Mouse (Mus musculus): ENCODE data around the gene Neurl1a. TPM values are rescaled to one million over a fixed set of nuclear protein-coding genes. Genes with fewer than 3 reads are reported as not detected.
"Not testable (repeated sequence)": the region's sequence is repeated elsewhere in the genome, so short reads cannot be mapped to it uniquely, and the experiment has no call there.

The Neurl1a gene
- total RNA-seq (2022) = 1 to 10 TPM; 1.3 to 3.0 (median 2.0) TPM

GRCm38 (mm10) chr19:47178431-47179271 is at the start of gene Neurl1a:
Neurl1a (plus strand) TSS chr19:47178820.
- DNase-seq (ENCODE audit: low spot score) = peak; percentile 14

DNA sequence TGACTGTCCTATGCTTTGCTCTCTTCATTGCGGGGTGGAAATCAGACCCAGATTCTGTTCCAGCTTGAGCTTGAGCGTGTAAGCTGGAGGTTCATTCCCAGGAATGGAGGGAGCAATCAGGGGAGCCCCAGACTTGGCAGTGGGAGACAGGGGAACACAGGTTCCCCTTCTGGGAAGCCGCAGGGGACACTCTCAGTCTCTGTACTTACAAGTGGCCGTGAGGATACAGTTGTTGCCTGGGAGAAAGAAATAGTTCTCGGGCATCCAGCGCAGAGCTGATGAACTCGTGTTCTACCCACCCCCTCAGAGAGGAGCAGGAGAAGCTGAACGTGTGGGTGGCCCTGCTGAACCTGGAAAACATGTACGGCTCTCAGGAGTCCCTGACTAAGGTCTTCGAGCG is 49.8 kb upstream of the Neurl1a start:
- no peak for DNase-seq (ENCODE audit: low spot score)

- DNase-seq (ENCODE audit: low spot score) = no peak
Observed at GRCm38 (mm10) chr19:47130551-47131125, 48.0 kb upstream of the Neurl1a start.

DNA sequence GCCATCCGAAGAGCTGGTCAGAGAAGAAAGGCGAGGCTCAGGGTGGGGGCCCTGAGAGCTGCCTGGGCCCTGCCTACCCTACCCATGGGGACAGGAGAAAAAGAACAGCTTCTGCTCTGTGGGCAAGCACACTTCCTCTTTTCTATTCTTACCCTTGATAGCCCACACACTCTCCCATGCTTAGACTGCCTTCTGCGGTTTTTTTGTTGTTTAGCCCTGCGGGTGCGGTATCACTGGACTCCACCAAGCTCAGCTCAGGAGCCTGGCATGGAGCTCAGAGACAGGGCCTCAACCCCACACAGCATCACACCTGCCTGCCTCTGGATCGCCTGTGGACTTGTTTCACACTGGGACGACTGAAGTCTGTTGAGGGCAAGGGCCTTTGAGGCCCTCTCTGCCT is 45.5 kb upstream of the Neurl1a start:
- DNase-seq (ENCODE audit: low spot score) = peak; percentile 16

DNA sequence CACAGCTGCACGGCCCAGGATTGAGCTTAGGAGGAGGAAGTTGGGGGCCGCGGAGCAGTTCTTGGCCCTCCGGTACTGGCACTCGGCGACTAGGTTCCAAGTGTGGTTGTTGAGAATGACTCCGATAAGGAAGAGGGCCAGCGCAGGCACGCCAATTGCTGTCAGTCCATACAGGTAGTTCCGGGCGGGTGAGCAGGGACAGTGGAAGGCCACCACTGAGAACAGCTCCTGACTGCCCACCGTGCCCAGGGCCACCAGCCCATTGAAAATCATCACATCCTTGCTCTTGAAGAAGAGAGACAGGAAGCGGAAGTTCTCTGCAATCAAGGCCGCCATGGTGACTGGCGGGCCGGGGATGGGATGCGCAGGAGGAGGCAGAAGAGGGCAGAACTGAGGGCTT is 43.1 kb upstream of the Neurl1a start:
- DNase-seq (ENCODE audit: low spot score) = no peak

- no peak for DNase-seq (ENCODE audit: low spot score)
Observed at GRCm38 (mm10) chr19:47136170-47136569, 42.5 kb upstream of the Neurl1a start.

- peak; percentile 68 for DNase-seq (ENCODE audit: low spot score)
Observed at GRCm38 (mm10) chr19:47137051-47137581, 41.5 kb upstream of the Neurl1a start.

- peak; percentile 63 for DNase-seq (ENCODE audit: low spot score)
Observed at GRCm38 (mm10) chr19:47137771-47138421, 40.7 kb upstream of the Neurl1a start, which contains the start of gene Calhm2. Calhm2 (minus strand) TSS chr19:47138294.

DNA sequence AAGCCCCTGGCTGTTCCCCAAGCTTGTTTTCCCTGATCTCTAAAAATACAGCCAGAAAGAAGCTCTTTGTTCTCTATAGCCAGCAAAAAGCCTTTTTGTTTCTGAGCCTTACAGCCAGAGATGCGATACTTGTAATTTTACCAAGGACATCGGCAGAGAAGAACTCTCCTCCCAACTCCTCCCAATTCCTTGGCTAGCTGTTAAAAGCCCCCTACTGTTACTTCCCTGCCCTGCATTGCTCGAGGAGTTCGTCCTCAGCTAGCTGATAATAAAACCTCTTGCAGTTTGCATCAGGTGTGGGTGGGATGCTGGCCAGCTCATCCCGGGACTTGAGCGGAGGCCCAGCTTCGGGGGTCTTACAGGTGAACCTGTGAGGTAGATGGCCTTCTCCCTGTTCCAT is 39.0 kb upstream of the Neurl1a start:
- not testable (repeated sequence) for DNase-seq (ENCODE audit: low spot score)

- no peak for DNase-seq (ENCODE audit: low spot score)
Observed at GRCm38 (mm10) chr19:47142438-47142837, 36.2 kb upstream of the Neurl1a start.

GRCm38 (mm10) chr19:47144154-47144553 is 34.5 kb upstream of the Neurl1a start, which contains the start of gene Calhm1:
Calhm1 (minus strand) TSS chr19:47144254.
- no peak for DNase-seq (ENCODE audit: low spot score)

DNA sequence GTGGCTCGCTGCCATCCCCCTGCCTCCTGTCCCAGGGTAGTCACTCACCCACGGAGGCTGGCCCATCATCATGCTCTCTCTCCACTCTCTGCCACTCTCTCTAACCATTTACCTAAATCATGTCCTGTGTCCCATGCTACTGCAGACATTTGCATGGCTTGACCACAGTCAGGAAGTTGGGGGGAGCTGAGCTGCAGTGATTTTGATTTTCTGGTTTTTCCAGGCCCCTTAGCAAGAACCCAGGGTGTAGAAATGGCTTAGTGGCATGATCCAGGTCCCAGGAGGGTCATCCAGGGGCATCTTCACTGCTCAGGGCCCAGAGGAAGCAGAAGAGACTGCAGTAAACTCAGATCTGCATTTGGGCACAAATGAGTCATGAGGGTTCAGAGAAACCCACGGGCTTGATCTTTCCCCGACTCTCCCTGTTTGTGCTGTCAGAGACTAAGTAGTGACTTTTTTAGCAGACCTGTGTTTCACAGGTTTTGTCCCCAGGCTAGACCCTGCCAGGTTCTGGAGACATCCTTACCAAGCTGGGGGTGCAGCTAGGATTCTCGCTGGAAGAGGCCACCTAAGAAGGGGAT is 30.3 kb upstream of the Neurl1a start:
- DNase-seq (ENCODE audit: low spot score) = no peak

DNA sequence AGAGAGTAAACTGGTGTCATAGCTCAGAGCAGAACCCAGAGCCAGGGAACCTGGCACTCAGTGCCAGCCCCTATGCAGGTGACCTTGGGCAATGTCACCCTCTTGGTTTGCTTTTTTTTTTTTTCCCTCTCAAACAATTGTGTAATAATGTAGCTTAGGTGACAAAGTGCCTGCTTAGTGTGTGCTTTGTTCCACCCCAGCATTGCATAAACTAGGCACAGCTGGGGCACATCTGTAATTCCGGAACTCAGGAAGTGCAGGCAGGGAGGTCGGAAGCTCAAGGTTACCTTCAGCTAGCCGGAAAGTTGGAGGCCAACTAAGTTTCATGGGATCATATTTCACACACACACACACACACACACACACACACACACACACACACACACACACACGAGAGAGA is 28.8 kb upstream of the Neurl1a start:
- DNase-seq (ENCODE audit: low spot score) = no peak

DNA sequence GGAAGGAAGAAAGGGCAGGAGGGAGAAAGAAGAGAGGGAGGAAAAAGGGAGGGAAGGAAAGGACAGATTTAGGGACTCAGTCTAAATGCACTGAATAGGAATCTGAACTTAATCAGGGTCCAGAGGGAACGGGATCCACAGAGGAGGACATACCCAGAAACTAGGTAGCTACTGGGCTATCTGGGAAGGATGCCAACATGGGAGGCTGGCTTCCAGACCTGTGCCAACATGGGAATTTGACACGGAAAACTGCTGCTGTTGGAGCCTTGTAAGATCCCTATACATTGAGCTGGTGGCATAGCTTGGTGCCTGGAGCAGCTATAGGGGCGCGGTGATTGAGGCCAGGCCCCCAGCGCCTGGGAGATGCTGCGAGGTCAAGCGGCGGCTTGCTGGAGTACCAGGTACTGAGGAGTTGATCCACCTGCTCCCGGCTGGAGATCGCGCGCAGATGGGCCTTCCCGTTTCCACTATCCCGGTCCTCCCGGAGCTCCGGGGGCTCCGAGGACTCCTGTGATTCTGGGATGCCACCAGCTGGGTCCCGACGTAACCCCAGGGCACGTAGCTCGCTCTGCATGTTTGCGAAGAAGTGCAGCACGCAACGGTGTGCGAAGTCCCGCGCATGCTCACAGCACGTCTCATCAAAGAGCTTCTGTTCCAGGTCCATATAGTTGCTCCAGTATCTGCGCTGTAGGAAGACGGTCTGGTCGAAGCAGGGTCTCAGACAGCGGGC is 27.1 kb upstream of the Neurl1a start:
- DNase-seq (ENCODE audit: low spot score) = no peak

- DNase-seq (ENCODE audit: low spot score) = no peak
Observed at GRCm38 (mm10) chr19:47152062-47152369, 26.6 kb upstream of the Neurl1a start.

DNA sequence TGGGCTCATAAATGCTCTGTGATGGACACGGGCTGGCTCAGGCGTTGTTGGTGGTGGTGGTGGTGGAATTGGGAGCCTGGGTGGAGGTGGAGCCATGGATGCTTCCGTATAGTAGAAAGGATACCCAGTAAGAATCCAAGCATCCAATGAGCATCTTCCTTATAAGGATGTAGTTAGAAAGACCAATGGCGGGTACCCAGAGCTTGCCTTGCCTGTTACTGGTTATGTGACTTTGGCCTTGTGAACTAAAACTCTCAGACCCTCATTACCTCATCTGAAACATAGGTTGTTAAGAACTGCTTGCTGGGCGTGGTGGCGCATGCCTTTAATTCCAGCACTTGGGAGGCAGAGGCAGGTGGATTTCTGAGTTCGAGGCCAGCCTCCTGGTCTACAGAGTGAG is 24.9 kb upstream of the Neurl1a start:
- no peak for DNase-seq (ENCODE audit: low spot score)

- DNase-seq (ENCODE audit: low spot score) = no peak
Observed at GRCm38 (mm10) chr19:47157664-47158063, 21.0 kb upstream of the Neurl1a start, which contains the start of gene Calhm3. Calhm3 (minus strand) TSS chr19:47157764.

GRCm38 (mm10) chr19:47161669-47162068 is 17.0 kb upstream of the Neurl1a start:
- no peak for DNase-seq (ENCODE audit: low spot score)

- no peak for DNase-seq (ENCODE audit: low spot score)
Observed at GRCm38 (mm10) chr19:47163176-47163744, 15.4 kb upstream of the Neurl1a start.

- no peak for DNase-seq (ENCODE audit: low spot score)
Observed at GRCm38 (mm10) chr19:47166758-47167157, 11.9 kb upstream of the Neurl1a start.

- no peak for DNase-seq (ENCODE audit: low spot score)
Observed at GRCm38 (mm10) chr19:47167617-47168214, 10.9 kb upstream of the Neurl1a start.

All from heart, adult 8-10 months (tissue).